Mouse (Mus musculus): ENCODE data around the gene Cytl1.

Cytl1 gene

DNA sequence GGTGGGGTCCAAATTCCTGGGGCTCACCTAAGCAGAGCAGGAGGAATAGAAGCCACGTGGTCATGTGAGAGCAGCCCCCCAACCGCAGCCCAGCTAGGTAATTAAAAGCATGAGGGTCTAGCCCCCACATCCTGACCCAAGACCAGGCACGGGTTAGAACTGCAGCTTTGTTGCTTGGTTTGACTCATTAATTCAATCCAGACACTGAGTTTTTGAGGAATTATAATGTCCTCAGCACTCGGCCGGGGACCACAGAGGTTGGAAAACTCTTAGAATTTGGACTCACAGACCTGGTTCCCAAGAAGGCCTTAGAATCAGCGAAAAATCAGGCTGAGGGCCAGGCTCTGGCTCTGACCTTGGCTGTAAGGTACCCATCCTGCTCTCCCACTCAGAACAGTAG, 35.6 kb downstream of the Cytl1 start:
- DNase-seq = no peak

DNA sequence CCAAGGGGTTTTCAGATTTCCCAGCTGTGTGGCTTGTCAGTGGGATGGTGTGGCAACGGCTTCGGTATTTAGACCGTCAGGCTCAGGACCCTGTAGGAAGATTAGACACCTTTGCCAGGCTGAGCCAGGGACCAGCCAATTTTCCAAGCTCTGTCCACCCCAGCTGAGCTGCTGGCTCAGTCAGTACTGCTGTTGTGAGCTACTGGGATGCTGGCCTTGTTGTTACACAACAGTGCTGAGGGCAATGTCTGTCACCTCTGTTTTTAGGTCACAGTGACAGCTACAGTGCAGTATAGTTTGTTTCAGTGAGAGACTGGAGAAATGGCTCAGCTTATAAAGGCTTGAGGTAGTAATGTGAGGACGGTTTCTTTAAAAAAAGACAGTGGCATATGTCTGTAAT, 38.7 kb downstream of the Cytl1 start:
- DNase-seq = no peak

DNA sequence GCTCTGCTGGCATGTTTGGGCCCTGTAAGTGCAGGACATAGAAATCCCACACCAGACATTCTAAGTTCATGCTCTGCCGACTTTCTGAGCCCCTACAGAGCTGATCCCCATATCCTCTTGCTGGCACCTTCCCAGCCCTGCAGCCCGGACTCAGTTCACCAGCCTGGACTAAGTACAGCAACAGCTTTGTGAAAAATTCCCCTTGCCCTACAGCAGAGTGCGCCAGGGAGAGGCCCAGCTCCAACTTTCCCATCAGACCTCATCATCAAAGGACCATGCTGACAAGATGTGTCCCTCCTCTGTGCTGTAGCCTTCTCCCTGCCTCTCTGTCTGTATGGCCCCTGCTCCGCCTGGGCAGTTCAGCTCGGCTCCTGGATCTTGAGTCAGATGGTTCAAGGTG, 40.4 kb downstream of the Cytl1 start:
- no peak for DNase-seq

DNA sequence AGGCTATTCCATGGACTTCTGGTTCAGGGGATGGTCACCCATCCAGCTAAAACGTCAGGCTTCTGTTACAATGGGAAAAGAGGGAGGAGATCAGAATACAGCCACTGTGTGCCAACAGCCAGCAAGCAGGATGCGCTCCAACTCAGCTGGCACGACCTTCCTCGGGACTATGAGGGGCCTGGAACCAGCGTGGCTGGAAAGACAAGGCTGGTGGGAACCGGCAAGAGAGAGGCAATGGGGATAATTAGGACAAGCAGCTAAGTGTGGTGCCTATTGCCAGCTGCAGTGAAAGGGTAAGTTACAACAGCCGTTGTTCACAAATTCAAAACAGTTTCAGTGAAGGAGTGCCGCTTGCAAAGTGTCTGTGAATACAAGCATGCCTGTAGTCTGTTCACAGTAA, 48.0 kb downstream of the Cytl1 start:
- DNase-seq = no peak

DNA sequence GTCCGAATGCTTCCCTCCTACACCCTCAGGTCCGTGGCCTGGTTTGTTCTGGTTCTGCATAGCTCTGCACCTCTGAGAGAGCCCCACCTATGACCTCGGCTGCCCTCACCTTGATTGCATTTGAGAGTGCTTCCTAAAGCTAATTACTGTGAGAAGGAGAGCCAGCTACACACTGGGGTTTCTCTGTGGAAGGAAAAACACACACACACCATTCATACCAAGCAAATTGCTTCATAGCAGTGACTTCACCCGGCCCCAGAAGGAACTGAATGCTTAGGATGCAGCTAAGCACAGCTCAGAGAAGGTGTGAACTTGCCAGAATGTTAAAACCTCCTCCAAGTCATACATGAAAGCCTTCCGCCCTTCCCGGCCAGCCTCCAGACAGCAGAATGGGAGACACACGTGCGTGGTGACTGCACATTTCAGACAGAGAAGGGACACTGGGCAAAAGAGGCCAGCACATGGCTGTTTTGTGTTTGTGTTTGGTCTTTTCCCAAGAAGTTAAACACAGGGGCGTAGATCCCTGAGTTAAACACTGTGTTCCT, 49.6 kb downstream of the Cytl1 start:
- no peak for DNase-seq
